Mouse (Mus musculus) neural tube, embryonic 11.5 days (tissue): ENCODE results near the gene Ddah1. TPM values are rescaled to one million over a fixed set of nuclear protein-coding genes. Genes with fewer than 3 reads are reported as not detected.

Experiments
- ATAC-seq: fragments of 200-750 bp; cut with Nextera tagmentation; 2 replicates; pipeline ENCODE4 v1.8.0; 2017; ENCODE audit warnings: moderate number of reproducible peaks, mild to moderate bottlenecking, moderate TSS enrichment, moderate library complexity; ENCODE audit not compliant: insufficient read depth, low FRiP score, low TSS enrichment
- DNase-seq: peaks from one replicate; pipeline ENCODE4 v3.0.0-alpha.2; 2015; ENCODE audit warnings: low spot score
- H3K27ac ChIP-seq: fragments of 300-500 bp; sonication (generic); 2 replicates; pipeline ENCODE4 v1.5.1; 2014; ENCODE audit warnings: low read depth, mild to moderate bottlenecking, low read length
- H3K27me3 ChIP-seq: fragments of 300-500 bp; sonication (generic); 2 replicates; pipeline ENCODE4 v1.6.1; 2014; ENCODE audit warnings: mild to moderate bottlenecking, low read length, mixed read lengths; ENCODE audit not compliant: control insufficient read depth, insufficient read depth
- H3K36me3 ChIP-seq: fragments of 300-500 bp; sonication (generic); 2 replicates; pipeline ENCODE4 v1.6.1; 2014; ENCODE audit warnings: mild to moderate bottlenecking, low read length, moderate library complexity, mixed read lengths; ENCODE audit not compliant: control insufficient read depth, insufficient read depth
- H3K4me1 ChIP-seq: fragments of 300-500 bp; sonication (generic); 2 replicates; pipeline ENCODE4 v1.6.1; 2014; ENCODE audit warnings: low read length, mixed read lengths; ENCODE audit not compliant: control insufficient read depth, insufficient read depth
- H3K4me2 ChIP-seq: fragments of 300-500 bp; sonication (generic); 2 replicates; pipeline ENCODE4 v1.6.1; 2014; ENCODE audit warnings: low read depth, mild to moderate bottlenecking, moderate library complexity
- H3K4me3 ChIP-seq: fragments of 300-500 bp; sonication (generic); 2 replicates; pipeline ENCODE4 v1.5.1; 2014; ENCODE audit warnings: low read depth, low read length
- H3K9ac ChIP-seq: fragments of 300-500 bp; sonication (generic); 2 replicates; pipeline ENCODE4 v1.6.1; 2014; ENCODE audit warnings: mild to moderate bottlenecking, low read length
- H3K9me3 ChIP-seq: fragments of 300-500 bp; sonication (generic); 2 replicates; pipeline ENCODE4 v1.6.1; 2016; ENCODE audit warnings: low read length; ENCODE audit not compliant: control insufficient read depth
- WGBS: fragments of 180-500 bp; shearing (Covaris S2); extraction: QIAGEN DNeasy Blood & Tissue Kit; methylation state at CpG from one replicate; pipeline ENCODE4 v1.1.7; 2014; 5-methylcytosine and 5-hydroxymethylcytosine counted together
- polyA plus RNA-seq: library from polyadenylated mRNA; unstranded; fragments of >200 nt; fragmentation: Nextera tagmentation; extraction: Ambion mirVana; gene quantifications from 2 replicates; pipeline ENCODE4 v1.2.1, GENCODE M21; 2014

The Ddah1 gene
- polyA plus RNA-seq, 1 experiment from 2014 or later = 43.5 TPM

DNA sequence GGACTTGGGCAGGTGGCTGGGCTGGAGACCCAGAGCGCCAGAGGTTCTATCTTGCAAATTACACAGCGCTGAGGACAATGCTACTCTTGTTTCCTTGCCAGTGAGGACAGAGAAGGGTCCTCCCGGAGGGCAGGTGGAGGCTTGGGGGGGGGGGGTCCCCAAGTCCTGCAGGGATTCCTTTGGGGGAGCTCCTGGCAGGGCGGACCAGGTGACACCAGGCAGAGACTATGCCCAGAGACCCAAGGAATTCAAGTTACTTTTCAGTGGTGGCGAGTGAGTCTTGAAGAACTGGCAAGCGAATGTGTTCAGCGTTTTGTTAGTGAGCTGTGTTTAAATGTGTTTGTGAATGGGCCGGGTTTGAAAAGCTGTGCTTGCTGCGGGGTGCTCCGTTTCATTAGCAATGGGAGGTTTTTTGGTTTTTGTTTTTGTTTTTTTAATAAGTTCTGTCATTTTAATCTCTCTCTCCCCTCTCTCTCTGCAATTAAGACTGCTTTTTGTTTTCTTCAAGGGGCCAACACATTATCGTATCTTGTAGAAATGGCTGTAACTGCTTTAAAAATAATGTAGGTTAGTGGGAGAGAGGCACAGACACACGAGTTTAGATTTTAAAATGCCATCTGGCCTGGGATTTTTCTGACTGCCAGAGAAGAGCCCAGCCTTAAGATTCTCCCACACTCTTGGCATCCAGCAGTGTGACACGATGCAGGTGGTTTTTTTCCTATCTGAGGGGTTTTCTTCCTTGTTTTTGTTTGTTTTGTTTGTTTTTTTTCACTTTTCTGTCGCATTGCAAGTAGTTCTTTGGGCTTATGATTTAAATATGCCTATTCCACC is 1.1 kb downstream of the Ddah1 start:
- ATAC-seq (no peak; the same call in 1 of the 2 replicates), DNase-seq (no peak)
- H3K27ac ChIP-seq = no peak overlapping the region
- H3K9me3 ChIP-seq = no peaks in the 10 kb centered on the region
- 0 out of 2 replicates have a peak, but pooled peaks cover 2% of the 10 kb centered on the region for H3K4me1 ChIP-seq
- no peaks in the 10 kb centered on the region for H3K36me3 ChIP-seq
- WGBS = 13% methylated on average over 14 of the region's 14 CpGs
- peak overlapping the region; percentile 98 for H3K4me2 ChIP-seq
- peaks cover 5% of the 10 kb centered on the region; the same call in 1 of the 2 replicates for H3K27me3 ChIP-seq
- H3K9ac ChIP-seq = peak overlapping the region; percentile 90
- peak overlapping the region; percentile 68 for H3K4me3 ChIP-seq

DNA sequence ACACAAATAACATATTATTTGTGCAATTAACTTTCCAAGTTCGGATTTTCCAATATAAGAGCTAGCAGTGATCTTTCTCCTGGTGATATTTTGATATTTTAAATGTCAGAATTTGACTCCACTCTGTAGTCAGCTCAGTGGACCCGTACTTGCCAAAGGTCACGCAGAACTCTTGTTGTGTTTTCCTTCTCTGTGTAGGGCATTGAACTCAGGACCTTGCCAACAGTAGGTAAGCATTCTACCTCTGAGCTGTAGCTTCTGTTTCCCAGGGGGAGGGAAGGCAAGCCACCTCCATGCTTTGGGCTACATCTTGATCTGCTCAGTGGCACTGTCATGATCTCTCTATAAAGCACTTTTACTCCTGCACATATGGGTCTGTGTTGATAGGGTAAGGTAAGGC is 2.1 kb downstream of the Ddah1 start:
- ATAC-seq = no peak
- Histone ChIP-seq H3K9ac (no peak overlapping the region), H3K4me1 (0 out of 2 replicates have a peak, but pooled peaks cover 2% of the 10 kb centered on the region), H3K36me3 (no peaks in the 10 kb centered on the region), H3K4me2 (no peak overlapping the region), H3K9me3 (no peaks in the 10 kb centered on the region), H3K27ac (no peak overlapping the region), H3K27me3 (peaks cover 5% of the 10 kb centered on the region; the same call in 1 of the 2 replicates), H3K4me3 (no peak overlapping the region)
- no peak for DNase-seq
- WGBS = 91% methylated on average over 3 of the region's 3 CpGs

DNA sequence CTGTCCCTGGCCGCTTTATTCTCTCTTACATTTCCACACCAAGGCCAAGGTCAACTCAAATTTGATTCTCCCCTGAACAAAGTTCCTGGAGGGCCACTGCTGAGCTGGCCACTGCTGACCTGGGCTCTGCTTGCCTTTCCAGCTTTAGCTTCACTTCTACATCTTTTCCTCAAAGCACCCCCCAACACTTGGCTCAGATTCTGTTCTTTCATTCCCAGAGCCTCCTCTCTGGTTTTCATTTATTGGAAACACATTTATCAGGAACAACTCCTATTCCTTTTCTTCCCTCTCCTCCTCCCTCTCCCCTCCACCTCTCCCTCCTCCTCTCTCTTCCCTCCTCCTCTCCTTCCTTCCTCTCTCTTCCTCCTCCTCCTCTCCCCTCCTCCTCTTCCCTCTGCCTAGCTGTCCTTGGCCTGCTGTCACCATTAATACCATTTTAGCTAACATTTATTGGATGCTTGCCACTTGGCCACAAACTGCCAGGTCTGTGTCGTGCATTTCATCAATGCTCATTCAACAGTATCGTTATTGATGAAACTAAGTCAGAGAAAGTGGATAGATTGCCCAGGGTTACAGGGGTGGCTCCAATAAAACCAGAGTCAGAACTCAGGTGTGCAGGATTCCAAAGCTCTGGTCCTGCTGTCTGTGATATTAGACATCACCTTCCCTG is 3.2 kb downstream of the Ddah1 start:
- no peak overlapping the region for H3K9ac ChIP-seq
- H3K4me2 ChIP-seq = no peak overlapping the region
- H3K4me1 ChIP-seq = peaks cover 8% of the 10 kb centered on the region; the same call in 1 of the 2 replicates
- DNase-seq (no peak), ATAC-seq (no peak)
- no peak overlapping the region for H3K27ac ChIP-seq
- peaks cover 5% of the 10 kb centered on the region; the same call in 1 of the 2 replicates for H3K27me3 ChIP-seq
- H3K9me3 ChIP-seq = no peaks in the 10 kb centered on the region
- H3K36me3 ChIP-seq = no peaks in the 10 kb centered on the region
- 82% methylated on average over 3 of the region's 3 CpGs for WGBS
- H3K4me3 ChIP-seq = no peak overlapping the region

DNA sequence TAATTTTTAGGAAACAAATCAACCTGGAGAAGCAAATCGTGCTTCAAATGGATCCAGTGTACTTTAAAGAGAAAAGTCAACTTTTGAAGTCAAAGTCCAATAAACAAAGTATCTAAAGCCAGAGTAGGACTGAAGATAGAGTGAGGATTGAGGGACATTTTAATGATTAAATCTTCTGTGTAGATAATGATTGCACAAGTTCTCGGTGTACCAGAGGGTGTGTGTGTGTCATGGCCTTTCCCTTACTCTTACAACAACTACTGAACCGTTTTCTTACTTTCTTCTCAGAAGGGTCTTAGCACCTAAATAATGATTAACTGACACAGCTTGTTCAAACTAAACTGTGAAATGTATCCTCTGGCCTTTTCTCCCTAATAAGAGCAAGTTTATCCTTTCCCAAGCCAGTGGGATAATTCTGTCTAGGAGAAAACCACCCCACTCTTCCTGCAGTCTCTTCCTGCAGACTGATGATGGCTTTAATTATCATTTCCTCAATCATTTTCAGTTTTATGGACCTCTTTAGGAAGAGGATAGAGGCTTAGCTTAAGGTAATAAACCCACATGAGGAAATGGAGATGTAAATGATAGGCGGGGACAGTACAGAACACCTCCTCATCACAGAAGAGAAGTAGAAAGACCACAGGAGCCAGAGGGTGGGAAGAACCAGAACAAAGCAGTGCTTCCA is 4.6 kb downstream of the Ddah1 start:
- ATAC-seq (no peak), DNase-seq (no peak)
- Histone ChIP-seq H3K27me3 (peaks cover 5% of the 10 kb centered on the region; the same call in 1 of the 2 replicates), H3K27ac (no peak overlapping the region), H3K4me3 (no peak overlapping the region), H3K36me3 (no peaks in the 10 kb centered on the region), H3K9me3 (no peaks in the 10 kb centered on the region), H3K9ac (no peak overlapping the region), H3K4me1 (peaks cover 8% of the 10 kb centered on the region; the same call in 1 of the 2 replicates), H3K4me2 (no peak overlapping the region)
- WGBS = 86% methylated on average over 4 of the region's 4 CpGs

DNA sequence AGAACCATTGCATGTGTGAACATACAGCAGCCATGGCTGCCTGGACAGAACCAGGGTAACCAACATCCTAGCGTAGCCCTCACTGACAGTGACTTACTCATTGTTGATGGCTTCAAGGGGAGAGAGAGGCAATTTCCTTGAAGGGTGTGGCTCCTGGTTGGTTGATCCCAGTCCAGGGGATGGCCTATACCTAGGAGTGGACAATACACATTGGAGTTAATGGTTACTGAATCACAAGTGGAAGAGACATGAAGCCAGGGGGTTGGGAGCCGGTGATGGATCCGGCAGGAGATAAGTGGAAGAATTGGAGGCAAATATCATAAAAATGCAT is 5.1 kb downstream of the Ddah1 start:
- peaks cover 5% of the 10 kb centered on the region; the same call in 1 of the 2 replicates for H3K27me3 ChIP-seq

DNA sequence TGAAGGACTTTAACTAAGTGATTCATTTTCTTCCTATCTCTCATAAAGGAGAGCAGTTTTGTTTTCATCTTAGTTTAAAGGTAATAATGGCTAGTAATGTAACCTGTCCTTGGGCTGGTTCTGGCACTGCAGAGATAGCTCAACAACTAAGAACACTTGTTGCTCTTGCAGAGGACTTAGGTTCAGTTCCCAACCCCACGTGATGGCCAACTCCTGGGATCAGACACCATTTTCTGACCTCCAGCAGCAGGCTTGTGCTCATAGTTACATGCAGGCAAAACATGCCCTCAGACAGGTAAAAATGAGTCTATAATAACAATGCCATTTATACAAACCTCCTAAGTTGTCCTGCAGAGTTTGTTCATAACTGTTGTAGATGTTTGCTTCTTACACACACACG is 5.9 kb downstream of the Ddah1 start:
- Histone ChIP-seq H3K36me3 (no peaks in the 10 kb centered on the region), H3K4me1 (peaks cover 8% of the 10 kb centered on the region; the same call in 1 of the 2 replicates), H3K9ac (no peak overlapping the region), H3K4me3 (no peak overlapping the region), H3K4me2 (no peak overlapping the region), H3K27me3 (peaks cover 4% of the 10 kb centered on the region; the same call in 1 of the 2 replicates), H3K27ac (no peak overlapping the region), H3K9me3 (no peaks in the 10 kb centered on the region)
- ATAC-seq (no peak), DNase-seq (no peak)
- WGBS = 86% methylated on average over 2 of the region's 2 CpGs

More for the DNA sequence above, 5.1 kb downstream of the Ddah1 start:
- 92% methylated on average over 3 of the region's 3 CpGs for WGBS
- no peaks in the 10 kb centered on the region for H3K9me3 ChIP-seq
- no peaks in the 10 kb centered on the region for H3K36me3 ChIP-seq
- no peak for ATAC-seq
- peaks cover 8% of the 10 kb centered on the region; the same call in 1 of the 2 replicates for H3K4me1 ChIP-seq
- no peak overlapping the region for H3K27ac ChIP-seq
- H3K4me2 ChIP-seq = no peak overlapping the region
- H3K4me3 ChIP-seq = no peak overlapping the region
- no peak for DNase-seq
- no peak overlapping the region for H3K9ac ChIP-seq

DNA sequence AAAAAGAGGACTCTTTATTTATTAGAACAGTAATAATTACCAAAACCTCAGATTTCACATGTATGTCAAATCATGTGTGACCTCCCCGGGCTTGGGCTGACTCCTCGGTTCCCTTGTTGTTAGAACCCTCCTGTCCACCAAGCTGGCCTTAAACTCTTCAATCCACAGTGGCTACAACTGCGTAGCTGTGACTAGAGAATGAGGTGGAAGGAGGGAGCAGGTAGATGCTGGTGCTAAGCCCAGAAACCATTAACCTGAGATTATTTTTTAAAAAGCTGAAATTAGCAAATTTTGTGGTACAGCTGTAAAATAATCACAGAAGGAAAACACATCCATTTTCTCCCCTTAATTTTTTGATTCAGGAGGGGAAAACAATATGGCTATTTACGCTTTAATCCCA is 10.0 kb downstream of the Ddah1 start:
- DNase-seq = no peak
- 96% methylated on average over 4 of the region's 4 CpGs for WGBS
- H3K27me3 ChIP-seq = no peaks in the 10 kb centered on the region
- no peak for ATAC-seq
- H3K4me2 ChIP-seq = no peak overlapping the region
- H3K4me1 ChIP-seq = peaks cover 6% of the 10 kb centered on the region; the same call in 1 of the 2 replicates
- no peak overlapping the region for H3K27ac ChIP-seq
- no peaks in the 10 kb centered on the region for H3K9me3 ChIP-seq
- no peak overlapping the region for H3K9ac ChIP-seq
- H3K36me3 ChIP-seq = no peaks in the 10 kb centered on the region
- H3K4me3 ChIP-seq = no peak overlapping the region

DNA sequence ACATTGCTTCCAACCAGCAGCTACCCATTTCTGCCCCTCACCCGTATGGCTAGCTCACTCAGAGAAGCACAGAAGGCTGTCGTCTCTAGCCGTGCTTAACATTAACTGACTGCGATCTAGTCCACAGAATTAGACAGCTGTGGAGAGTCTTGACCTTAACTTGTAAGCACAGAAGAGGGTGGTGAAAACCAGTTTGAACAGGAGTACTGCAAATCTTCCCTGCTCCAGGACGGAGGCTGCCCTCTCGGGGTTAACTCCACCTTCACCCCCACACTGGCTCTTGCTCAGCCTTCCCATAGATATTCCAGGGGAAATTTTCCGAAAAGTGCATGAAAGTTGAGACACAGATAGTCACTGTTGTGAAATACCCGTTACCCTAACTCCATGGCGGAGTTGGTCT is 14.9 kb downstream of the Ddah1 start:
- H3K27me3 ChIP-seq = no peaks in the 10 kb centered on the region
- H3K9me3 ChIP-seq = no peaks in the 10 kb centered on the region
- H3K4me3 ChIP-seq = no peak overlapping the region
- H3K27ac ChIP-seq = no peak overlapping the region
- H3K4me1 ChIP-seq = no peaks in the 10 kb centered on the region
- H3K36me3 ChIP-seq = no peaks in the 10 kb centered on the region
- no peak overlapping the region for H3K4me2 ChIP-seq
- H3K9ac ChIP-seq = no peak overlapping the region
- no peak for ATAC-seq
- DNase-seq = no peak
- 89% methylated on average over 9 of the region's 9 CpGs for WGBS
